Mouse (Mus musculus) liver, adult 2 months (tissue): ENCODE results near the gene Ppp1ca.

Experiments
- CTCF ChIP-seq: fragments of 200-500 bp; IDR thresholded peaks from 2 replicates; pipeline ENCODE4 v1.5.1; 2011; ENCODE audit warnings: low read depth, low read length, control low read depth
- POLR2A ChIP-seq: fragments of 200-500 bp; IDR thresholded peaks from 2 replicates; pipeline ENCODE4 v1.6.1; 2011; ENCODE audit warnings: low read length, control low read depth; ENCODE audit not compliant: insufficient read depth; ENCODE audit errors: extremely low read depth

DNA sequence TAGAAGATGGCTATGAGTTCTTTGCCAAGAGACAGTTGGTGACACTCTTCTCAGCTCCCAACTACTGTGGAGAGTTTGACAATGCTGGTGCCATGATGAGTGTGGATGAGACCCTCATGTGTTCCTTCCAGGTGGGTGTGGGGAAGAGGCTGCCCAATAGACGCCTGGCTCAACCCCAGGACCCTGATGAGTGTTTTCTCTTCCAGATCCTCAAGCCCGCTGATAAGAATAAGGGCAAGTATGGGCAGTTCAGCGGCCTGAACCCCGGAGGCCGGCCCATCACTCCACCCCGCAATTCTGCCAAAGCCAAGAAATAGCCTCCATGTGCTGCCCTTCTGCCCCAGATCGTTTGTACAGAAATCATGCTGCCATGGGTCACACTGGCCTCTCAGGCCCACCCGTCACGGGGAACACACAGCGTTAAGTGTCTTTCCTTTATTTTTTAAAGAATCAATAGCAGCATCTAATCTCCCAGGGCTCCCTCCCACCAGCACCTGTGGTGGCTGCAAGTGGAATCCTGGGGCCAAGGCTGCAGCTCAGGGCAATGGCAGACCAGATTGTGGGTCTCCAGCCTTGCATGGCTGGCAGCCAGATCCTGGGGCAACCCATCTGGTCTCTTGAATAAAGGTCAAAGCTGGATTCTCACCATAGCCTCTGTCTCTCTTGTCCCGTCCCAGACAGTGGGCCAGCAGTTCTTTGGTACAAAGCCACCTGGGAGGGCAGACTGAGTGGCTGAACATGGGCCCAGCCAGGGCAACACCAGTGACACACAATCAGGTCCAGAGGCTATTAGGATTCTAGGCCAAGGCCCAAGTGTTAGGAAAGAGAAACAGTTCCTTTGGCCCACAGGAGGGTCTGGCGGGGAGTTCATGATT, 3.1 kb downstream of the Ppp1ca start:
- TF ChIP-seq CTCF = no peak
- TF ChIP-seq POLR2A = no peak
